Mouse (Mus musculus) ovary, postnatal 14 days (tissue): ENCODE results near the gene Dtx3.

Experiments
- DNase-seq: peaks from one replicate; pipeline ENCODE4 v3.0.0; 2022; ENCODE audit warnings: low spot score

Gene Dtx3

DNA sequence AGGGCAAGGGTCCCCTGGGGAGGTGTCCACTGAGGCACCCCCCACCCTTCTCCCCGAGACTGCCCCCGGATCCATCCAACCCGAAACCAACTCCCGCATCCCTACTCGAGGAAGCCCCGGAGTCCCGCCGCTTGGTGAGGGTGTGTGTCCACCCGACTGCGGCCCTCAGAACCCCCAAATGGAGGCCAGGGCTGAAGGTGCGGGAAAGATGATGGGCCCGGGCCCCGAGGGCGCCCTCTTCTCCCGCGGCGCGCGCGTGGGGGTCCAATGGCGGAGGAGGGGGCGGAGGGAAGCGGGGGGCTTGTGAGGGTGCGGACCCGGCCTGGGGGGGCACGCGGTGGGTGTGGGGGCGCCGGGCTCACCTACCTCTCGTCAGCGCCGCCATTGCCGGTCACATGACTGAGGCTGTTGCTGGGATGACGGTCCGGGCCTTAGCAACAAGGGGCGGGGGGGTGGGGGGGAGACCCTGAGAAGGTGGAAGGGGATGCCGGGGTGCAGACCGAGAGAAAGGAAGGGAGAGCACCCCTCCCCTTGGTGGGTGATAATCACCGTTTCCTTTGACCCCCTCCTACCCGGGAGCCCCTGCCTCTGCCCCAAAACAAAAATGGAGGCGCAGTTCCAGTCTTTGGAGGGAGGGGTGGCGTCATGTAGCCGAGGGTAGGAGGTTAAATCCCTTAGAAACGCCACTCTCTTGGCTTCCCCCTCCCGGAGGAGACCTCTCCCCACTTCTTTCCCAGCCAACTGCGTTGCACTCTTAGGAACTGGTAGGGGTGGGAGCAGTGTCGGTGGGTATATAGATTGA is at the start of gene Dtx3:
Gene Dtx3, minus strand, starts transcription at position 401 of the 802 bp plus-strand sequence.
- DNase-seq, result no peak

DNA sequence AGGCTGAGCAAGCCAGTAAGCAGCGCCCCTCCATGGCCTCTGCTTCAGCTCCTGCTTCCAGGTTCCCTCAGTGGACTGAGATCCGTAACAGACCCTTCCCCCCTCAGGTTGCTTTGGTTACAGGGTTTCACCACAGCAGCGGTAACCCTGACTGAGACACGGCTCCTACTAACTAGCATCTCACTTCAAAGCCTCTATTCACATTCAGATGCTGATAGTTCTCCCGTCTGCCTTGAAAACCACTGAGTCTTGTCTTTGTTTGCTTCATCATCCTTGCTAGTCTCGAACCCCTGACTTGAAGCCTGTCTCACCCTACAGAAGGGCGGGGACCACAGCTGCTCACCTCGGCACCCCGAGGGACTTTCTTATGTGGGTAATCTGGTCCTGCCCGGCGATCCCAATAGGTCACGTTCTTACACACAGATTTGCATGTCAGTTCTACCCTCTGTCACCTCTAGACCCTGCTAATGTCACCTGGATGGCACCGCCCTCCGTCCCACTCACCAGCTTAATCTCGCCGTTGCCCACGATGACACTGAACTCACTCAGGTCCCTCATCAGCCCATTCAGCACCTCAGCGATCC is 42.8 kb upstream of the Dtx3 start:
- DNase-seq, result no peak

DNA sequence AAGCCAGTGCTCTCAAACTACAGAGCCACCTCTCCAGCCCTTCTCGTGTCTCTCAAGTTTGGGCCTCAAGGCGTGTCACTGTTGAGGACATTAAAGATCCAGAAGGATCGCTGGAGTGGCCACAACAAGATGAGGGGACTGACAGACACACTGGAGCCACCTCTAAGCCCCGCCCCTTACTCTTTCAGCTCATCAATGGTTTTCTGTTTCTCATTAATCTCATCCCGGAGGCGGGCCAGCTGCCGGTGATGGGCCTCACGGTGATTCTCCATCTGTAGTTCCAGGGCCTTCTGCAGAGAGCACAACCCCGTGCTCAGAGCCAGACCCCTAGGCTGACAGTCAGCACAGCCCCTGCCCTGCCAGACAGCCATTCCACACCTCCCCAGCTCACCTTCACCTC is 41.0 kb upstream of the Dtx3 start:
- DNase-seq, result no peak

DNA sequence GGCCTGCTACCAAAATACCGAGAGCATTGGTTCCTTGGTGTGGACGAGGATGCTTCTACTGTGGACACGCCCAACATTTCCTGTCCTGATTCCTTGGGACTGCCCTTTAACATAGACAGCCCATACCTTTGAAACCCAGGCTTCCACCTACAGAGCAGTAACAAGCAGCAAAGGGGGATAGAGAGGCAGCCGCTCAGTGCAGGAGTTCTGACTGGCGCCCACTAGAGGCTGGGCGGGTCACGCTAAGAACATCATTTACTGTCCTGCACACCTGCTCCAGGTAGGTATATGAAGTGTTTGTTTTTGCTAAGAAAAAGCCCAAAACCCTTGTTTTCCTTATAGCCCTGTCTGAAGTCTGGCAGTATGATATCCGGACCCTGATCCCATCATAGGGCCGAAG is 37.6 kb upstream of the Dtx3 start:
- no peak for DNase-seq

DNA sequence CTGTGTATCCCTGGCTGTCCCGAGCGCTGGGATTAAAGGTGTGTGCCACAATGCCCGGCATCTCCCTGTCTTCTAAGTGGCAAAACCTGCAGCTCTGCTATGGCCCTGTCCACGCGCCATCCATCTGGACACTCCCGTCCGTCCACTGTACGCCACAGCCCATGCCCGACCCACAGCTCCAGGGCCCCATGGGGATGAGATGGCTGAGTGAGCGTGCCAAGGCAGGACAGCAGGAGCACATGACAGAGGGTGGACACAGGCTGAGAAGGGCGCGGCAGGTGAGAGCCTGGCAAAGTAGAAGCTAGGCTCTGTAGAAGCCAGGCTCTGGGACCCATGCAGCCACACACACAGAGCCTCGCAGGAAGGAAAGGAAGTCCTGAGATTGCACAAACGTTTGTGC is 36.2 kb upstream of the Dtx3 start:
- DNase-seq, result no peak

DNA sequence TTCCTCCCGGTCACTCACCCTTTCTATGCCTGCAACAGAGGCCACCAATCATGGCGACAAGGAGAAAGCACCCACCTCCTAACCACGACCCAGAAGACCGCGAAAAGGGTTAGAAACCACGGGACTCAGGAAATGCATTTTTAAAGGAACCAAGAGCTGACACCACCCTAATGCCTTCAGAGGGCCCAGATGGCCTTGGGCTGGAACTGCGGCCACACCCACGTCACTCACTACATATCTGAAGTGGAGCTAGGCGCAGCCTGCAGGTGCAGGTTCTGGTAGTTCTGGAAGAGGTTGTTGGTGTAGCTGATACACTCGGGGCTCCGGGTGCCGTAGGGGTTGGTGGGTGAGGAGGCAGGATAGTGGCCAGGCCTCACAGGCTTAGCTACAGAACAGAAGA is 35.2 kb upstream of the Dtx3 start:
- DNase-seq, result no peak

DNA sequence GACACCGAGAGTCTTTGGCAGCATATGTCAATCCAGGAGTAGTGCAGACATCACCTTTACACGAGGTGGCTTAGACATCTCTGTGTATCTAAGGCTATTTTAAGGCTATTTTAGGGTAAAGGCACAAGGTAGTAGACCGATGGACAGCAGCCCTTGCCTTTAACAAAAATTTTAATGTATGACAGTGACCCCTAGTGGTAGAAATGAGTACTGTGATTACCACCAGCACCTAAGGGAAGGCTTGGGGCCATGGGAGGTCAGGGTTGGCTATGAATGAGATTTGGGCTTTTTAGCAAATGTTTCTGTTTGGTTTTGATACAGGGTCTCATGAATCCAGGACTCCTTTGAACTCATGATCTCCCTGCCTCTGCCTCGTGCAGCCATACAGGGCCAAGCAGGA is 33.4 kb upstream of the Dtx3 start:
- DNase-seq, result peak; percentile 62

DNA sequence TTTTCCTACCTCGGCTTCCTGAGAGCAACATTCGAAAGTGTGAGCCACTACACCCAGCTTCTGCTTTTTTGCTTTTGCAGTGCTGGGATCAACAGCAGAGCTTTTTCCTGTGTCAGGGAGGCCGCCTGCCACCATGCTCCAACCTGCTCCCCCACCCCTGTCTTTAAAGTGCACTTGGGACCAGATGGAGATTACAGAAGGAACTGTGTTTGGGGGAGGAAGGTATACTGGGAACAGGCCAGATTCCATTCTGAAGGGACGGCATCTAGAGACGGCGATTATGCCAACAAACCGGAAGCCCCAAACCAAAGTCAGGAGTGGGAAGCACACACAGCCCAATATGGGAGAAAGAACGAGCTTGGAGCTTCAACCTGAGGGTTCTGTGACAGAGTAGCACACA is 31.6 kb upstream of the Dtx3 start:
- DNase-seq, result no peak

DNA sequence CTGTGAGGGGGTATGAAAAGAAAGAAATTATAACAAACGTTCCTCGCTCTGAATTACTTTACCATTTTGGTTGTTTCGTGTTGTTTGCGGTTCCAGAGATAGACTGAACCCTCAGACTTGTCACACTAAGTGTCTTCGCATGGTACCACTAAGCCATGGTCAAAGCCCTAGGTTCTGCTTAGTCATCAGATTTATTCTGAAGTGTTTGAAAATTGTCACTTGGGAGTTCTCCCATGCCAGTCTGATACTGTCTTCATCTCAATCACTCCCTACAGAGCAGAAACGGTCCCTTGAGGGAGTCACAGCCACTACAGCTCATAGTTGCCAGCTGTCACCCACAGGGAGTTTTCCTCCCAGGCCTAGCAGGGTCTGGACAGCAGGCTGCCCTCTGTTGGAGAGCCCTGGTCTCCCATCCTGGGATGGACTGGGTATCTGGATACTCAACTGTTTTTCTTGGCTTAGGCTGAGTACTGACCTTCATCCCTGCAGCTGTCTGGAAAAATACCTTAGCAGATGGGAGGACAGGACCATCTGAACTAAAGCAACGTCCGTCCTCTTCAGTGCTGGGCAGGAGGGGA is 30.9 kb upstream of the Dtx3 start:
- no peak for DNase-seq

DNA sequence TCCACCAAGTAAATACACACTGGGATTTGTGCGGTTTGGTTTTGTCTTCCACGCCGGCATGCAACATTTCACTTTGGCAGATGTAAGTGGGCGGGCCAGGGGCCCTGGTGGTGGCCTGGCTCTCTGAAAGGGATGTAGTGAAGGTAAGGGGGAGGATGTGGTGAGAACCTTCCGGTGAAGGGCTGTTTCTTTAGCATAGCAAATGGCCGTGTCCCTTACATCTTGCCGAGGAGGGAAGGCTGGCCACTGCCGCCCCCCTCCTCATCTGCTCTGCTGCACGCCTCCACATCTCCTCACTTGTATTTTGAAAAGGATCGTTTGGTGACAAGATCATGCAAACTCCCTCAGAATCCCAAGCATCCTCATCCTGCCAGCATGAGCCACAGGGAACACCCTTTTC is 30.2 kb upstream of the Dtx3 start:
- no peak for DNase-seq

DNA sequence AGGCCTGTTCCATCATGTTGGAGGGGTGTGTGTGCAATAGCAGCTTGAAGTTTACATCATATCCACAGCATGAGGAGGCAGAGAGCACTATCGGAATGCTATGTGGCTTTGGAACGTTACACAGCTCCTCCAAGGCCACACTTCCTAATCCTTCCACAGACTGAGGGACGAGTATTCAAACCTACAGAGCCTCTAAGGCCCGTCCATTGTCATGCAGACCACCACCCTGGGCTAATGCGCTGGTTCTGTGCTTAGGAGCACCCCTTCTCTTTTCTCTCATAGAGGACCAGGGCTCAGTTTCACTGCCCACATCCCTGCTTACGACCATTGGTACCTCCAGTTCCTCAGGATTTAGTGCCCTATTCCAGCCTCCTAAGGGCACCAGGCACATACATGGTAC is 29.7 kb upstream of the Dtx3 start:
- DNase-seq, result no peak

DNA sequence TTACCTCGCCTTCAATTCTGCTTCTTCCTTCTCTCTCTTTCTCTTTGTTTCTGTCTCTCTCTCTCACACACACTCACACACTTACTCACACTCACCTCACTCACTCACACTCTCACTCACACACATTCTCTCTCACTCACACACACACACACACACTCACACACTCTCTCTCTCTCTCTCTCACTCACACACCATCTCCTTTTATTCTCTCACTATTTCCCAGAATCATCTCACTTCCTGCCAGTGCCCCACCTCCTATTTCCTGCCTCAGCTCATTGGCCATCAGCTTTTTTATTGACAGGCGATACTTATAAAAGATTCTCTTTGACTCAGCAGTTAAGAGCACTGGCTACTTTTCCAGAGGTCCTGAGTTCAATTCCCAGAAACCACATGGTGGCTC is 22.8 kb upstream of the Dtx3 start:
- no peak for DNase-seq

DNA sequence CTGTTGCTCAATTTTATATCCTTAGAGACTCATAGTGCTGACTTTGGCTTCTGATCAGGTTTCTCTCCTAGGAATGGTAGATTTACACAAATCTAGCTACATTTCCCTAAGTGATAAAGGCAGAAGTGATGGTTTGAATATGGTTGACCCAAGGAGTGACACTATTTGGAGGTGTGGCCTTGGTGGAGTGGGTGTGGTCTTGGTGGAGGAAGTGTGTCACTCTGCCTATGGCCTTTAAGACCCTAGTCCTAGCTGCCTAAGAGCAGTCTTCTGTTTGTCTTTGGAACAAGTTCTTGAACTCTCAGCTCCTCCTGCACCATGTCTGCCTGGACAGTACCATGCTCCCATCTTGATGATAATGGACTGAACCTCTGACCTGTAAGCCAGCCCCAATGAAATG is 21.6 kb upstream of the Dtx3 start:
- no peak for DNase-seq

DNA sequence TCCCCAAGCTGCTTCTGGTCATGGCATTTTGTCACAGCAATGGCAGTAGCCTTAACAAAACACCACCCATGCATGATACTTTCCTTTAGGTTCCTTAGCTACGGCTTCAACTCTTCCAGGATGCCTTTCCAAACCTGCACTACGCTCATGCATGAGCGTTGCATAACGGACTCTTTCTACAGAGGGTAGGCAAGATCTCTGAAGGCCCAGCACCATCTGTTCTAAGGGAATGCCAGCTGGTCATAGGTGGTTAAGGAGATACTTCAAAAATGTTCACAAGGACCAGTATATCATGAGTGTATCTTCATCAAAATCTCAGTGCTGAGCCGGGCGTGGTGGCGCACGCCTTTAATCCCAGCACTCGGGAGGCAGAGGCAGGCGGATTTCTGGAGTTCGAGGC is 20.9 kb upstream of the Dtx3 start:
- no peak for DNase-seq

DNA sequence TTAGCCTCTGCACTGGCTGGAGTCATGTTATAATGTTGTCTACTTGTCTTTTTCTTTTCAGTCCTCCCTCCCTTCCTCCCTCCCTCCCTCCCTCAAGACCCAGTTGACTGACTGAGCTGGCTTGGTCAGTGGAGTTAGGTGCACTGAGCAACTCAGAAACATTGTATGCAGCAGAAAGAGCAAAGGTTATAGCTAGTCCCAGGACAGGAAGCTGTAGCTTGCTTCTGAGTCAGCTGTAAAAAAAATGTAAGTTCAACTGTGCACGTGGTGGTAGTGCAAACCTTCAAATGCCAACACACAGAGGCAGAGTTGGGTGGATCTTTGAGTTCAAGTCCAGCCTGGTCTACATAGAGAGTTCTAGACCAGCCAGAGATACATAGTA is 18.9 kb upstream of the Dtx3 start:
- no peak for DNase-seq

DNA sequence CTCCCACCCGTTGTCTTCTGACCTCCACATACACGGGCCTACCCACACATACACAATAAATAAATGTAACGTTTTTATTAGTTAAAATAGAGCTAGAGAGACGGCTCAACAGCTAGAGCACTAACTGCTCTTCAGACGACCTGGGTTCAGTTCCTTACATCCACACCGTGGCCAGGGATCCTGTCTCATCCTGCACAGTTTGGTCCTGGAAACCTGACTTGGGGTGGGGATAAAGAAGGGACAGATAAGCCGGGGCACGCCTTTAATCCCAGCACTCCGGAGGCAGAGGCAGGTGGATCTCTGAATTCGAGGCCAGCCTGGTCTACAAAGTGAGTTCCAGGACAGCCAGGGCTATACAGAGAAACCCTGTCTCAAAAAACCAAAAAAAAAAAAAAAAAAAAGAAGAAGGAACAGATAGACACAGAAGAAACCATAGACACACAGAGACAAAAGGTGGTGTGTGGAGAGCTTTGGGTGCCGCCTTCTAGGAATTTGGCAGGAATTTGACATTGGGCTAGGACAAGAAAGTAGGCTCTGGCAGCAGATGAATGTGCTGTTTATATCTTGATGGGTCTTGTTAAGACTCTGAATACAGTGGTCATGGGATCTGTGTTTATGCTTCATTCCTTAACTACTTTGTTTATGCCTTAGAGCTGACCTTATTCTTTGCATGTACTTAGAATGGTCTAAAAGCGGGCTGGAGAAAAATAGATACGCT is 18.3 kb upstream of the Dtx3 start:
- DNase-seq, result no peak

DNA sequence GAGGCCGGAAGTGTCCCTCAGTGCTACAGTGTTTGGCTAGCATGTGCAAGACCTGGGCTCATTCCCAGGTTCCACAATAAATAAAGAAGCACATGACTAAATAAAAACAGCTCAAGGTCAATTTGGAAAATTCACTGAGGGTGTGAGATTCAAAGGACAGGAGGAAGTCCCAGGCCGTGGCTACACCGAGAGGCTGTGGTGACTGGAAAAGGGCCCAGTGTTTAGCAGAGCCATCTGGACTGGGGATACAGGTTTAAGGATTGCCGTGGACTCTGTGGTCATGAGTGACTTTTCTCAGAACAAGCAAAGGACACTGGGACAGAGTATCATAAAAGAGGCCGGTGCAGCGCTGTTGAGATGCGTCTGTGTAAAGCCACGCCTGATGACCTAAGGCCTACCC is 17.7 kb upstream of the Dtx3 start:
- no peak for DNase-seq

DNA sequence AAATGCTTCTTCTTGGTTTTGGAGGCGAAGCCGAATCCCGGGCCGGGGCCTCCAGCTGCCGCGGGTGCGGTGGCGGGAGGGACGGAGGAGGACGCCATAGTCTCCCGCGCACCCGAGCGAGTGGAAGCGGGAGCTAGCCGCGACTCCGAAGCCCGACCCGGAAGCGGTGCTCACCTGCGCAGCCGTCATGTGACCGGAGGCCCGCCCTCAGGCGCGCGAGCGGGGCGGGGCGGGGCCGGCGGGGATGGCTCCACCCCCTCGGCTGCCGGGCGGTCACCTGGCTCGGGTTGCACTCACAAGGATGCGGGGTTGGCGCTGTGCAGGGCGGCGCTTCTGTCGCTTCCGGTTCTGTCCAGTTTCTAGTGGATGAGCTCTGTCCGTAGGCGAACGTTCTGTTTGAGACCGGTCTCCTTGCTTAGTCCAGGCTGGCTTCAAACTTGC is 15.9 kb upstream of the Dtx3 start, which contains the start of gene Pip4k2c:
Gene Pip4k2c, minus strand, starts transcription at position 172 of the 441 bp plus-strand sequence.
- DNase-seq, result peak; percentile 88

DNA sequence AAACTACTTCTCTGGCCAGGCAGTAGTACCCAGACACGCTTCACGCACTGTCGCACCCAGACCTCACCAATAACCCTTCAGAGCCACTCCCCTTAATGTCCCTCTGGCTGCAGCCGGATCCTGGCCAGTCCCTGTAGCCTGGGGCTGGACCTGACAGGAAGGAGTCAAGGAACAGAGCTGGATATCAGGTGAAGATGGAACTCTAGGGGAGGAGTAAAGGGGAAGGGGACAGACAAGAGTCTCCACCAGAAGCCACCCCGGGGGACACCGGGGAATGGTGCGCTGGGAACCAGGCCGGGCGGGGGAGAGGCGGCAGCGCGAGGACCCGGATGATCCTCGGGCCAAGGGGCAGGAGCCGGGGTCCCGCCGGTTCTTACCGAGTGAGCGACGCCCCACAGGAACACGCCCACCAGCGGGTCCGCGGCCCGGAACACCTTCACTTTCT is 15.5 kb upstream of the Dtx3 start:
- peak; percentile 28 for DNase-seq

DNA sequence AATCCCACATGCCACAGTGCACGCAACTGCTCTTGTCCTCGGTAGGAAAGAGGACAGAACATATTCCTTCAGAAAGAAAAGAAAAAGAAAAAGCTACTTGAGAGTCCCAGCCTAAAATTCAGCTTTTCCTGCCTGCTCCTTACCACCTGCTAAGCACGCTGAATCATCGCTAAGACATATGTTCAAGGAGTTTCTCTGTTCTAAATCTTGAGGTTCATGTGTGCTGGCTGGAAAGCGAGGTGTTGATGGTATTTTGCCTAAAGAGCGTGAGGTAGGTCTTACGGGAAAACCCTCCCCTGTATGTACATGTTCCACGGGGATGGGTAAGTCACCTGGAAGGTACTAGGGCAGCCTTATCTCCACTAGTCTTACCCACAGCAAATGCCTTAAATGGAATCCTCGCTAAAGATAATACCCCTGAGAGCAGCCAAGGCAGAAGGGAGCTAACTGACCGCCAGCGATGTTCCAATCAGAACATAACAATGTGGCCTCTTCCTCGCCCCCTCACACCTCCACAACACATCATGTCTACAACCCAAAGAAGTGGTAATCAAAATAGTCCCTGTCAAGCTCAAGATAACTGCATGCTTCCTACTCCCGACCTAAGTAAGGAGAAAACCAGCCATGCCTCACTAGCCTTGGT is 14.5 kb upstream of the Dtx3 start:
- no peak for DNase-seq

DNA sequence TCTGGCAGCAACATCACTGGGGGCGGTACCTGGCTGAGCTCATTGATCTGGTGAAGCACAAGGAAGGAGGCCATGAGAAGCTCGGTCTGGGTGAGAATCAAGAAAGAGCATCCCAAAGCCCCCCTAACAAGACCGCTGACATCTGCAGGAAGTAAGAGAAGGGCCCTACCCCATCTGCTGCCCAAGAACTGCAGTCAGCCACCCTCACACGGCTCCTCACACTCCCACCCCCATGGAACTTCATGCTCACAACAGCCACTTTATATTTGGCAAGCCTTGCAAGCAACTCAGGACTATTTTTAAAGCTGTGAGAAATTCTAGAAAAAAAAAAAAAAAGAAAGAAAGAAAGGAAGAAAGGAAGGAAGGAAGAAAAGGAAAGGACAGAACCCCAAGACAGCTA is 13.4 kb upstream of the Dtx3 start:
- DNase-seq, result no peak

DNA sequence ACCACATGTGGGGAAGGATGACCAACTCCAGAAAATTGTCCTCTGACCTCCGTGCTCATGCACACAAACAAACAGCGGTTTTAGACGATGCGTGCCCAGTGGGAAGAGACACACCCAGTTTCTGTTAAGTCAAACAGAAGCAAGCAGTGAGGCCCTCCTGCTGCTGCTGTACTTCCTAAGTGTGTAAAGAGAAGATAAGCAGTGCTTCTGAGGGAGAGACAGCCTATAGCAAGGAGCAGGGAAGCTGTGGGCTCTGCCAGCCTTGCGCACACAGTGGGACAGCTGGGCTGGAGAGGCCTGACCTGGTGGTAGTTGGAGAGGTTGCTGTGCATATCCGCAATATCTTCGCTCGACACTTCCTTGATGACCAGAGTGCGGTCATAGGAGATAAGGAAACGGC is 9.8 kb upstream of the Dtx3 start:
- DNase-seq, result no peak
